Mouse (Mus musculus) heart, embryonic 16.5 days (tissue): ENCODE data around the gene Plpp3. TPM values are rescaled to one million over a fixed set of nuclear protein-coding genes. Genes with fewer than 3 reads are reported as not detected.
A peak's percentile ranks its signal among the peaks of the same experiment; 100 is the strongest.

ENCODE experiments used
- ATAC-seq: fragments of 200-750 bp; cut with Nextera tagmentation; replicated peaks from 2 replicates; pipeline ENCODE4 v1.8.0; 2017; ENCODE audit warnings: moderate number of reproducible peaks; ENCODE audit not compliant: insufficient read depth, low FRiP score; ENCODE audit errors: extremely low read depth
- H3K27ac ChIP-seq: fragments of 300-500 bp; sonication (generic); 2 replicates; pipeline ENCODE4 v1.5.1; 2014; ENCODE audit warnings: mild to moderate bottlenecking, low read length, control low read depth, moderate library complexity
- H3K27me3 ChIP-seq: fragments of 300-500 bp; sonication (generic); 2 replicates; pipeline ENCODE4 v1.6.1; 2014; ENCODE audit warnings: low read length, mixed read lengths; ENCODE audit not compliant: control insufficient read depth, insufficient read depth
- H3K36me3 ChIP-seq: fragments of 300-500 bp; sonication (generic); 2 replicates; pipeline ENCODE4 v1.6.1; 2014; ENCODE audit not compliant: control insufficient read depth, insufficient read depth
- H3K4me1 ChIP-seq: fragments of 300-500 bp; sonication (generic); 2 replicates; pipeline ENCODE4 v1.6.1; 2014; ENCODE audit warnings: low read length, mixed read lengths; ENCODE audit not compliant: control insufficient read depth, insufficient read depth
- H3K4me2 ChIP-seq: fragments of 300-500 bp; sonication (generic); 2 replicates; pipeline ENCODE4 v1.6.1; 2014; ENCODE audit warnings: low read depth, mild to moderate bottlenecking, control low read depth, low read length
- H3K4me3 ChIP-seq: fragments of 300-500 bp; sonication (generic); 2 replicates; pipeline ENCODE4 v1.5.1; 2014; ENCODE audit warnings: mild to moderate bottlenecking, control low read depth, low read length
- H3K9ac ChIP-seq: fragments of 300-500 bp; sonication (generic); 2 replicates; pipeline ENCODE4 v1.6.1; 2014; ENCODE audit warnings: low read length, control low read depth
- H3K9me3 ChIP-seq: fragments of 300-500 bp; sonication (generic); replicated peaks from 2 replicates; pipeline ENCODE4 v1.6.1; 2016; ENCODE audit warnings: low read length; ENCODE audit not compliant: control insufficient read depth
- WGBS: fragments of 180-500 bp; shearing (Covaris S2); extraction: QIAGEN DNeasy Blood & Tissue Kit; methylation state at CpG from one replicate; pipeline ENCODE4 v1.1.7; 2014; 5-methylcytosine and 5-hydroxymethylcytosine counted together
- polyA plus RNA-seq: library from polyadenylated mRNA; unstranded; fragments of >200 nt; fragmentation: Nextera tagmentation; extraction: Ambion mirVana; gene quantifications from 2 replicates; pipeline ENCODE4 v1.2.1, GENCODE M21; 2015

Plpp3 gene
- polyA plus RNA-seq, 1 experiment from 2014 or later: 40.8 TPM

DNA sequence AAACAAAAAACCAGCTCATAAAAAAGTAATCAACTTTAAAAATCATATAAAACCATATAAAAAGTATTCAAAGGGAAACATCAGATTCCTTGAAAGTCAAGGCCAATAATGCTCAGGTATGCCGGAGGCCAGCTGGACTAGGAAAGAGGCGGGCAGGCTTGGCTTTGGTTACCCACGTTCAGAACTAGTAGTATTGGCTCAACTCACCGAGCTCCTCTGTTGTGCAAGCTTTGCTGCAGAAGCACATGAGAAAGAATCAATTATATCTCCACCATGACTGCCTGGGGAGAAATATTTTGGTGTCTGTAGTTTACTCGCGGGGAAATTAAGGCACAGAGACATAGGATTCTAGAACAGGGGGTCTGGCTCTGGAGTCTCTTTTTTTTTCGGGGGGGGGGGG, 866 bp upstream of the Plpp3 start:
- Histone ChIP-seq H3K4me2 (no peak overlapping the region), H3K27me3 (no peaks in the 10 kb centered on the region), H3K27ac (no peak overlapping the region), H3K9ac (no peak overlapping the region), H3K9me3 (no peaks in the 10 kb centered on the region), H3K36me3 (0 out of 2 replicates have a peak, but pooled peaks cover 3% of the 10 kb centered on the region), H3K4me1 (peaks cover 11% of the 10 kb centered on the region; the same call in 1 of the 2 replicates), H3K4me3 (no peak overlapping the region)
- 77% methylated on average over 7 of the region's 7 CpGs for WGBS
- no peak for ATAC-seq

DNA sequence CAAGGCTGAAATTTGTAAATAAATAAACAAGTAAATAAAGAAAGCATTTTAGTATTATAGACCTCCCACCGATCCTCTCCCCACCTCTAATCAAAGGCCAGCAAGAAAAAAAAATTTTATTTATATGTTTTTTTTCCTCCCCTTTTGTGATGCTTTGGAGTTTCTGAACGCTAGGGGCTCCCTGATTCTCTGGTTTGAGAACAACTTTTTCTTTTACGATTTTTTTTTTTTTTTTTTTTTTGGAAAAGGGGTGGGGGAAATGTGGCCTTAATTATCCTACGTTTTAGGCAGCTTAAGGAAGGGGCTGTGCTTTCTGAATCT, 232 bp upstream of the Plpp3 start:
- WGBS: 1% methylated on average over 4 of the region's 4 CpGs
- H3K9me3 ChIP-seq: no peaks in the 10 kb centered on the region
- ATAC-seq: no peak
- H3K9ac ChIP-seq: peak overlapping the region; percentile 89
- H3K4me1 ChIP-seq: peaks cover 11% of the 10 kb centered on the region; the same call in 1 of the 2 replicates
- H3K4me2 ChIP-seq: peak overlapping the region; percentile 83
- peaks cover 8% of the 10 kb centered on the region for H3K36me3 ChIP-seq
- H3K27ac ChIP-seq: peak overlapping the region; percentile 89
- H3K27me3 ChIP-seq: no peaks in the 10 kb centered on the region
- H3K4me3 ChIP-seq: peak overlapping the region; percentile 81

GRCm38 (mm10) chr4:105158169-105158555, 1.0 kb downstream of the Plpp3 start:
- peak overlapping the region; percentile 83 for H3K4me2 ChIP-seq
- no peaks in the 10 kb centered on the region for H3K9me3 ChIP-seq
- H3K4me1 ChIP-seq: peaks cover 11% of the 10 kb centered on the region; the same call in 1 of the 2 replicates
- peak overlapping the region; percentile 89 for H3K27ac ChIP-seq
- under 1% methylated on average over 26 of the region's 26 CpGs for WGBS
- H3K9ac ChIP-seq: peak overlapping the region; percentile 89
- ATAC-seq: peak; percentile 72
- H3K36me3 ChIP-seq: peaks cover 10% of the 10 kb centered on the region
- H3K4me3 ChIP-seq: peak overlapping the region; percentile 81
- H3K27me3 ChIP-seq: no peaks in the 10 kb centered on the region

DNA sequence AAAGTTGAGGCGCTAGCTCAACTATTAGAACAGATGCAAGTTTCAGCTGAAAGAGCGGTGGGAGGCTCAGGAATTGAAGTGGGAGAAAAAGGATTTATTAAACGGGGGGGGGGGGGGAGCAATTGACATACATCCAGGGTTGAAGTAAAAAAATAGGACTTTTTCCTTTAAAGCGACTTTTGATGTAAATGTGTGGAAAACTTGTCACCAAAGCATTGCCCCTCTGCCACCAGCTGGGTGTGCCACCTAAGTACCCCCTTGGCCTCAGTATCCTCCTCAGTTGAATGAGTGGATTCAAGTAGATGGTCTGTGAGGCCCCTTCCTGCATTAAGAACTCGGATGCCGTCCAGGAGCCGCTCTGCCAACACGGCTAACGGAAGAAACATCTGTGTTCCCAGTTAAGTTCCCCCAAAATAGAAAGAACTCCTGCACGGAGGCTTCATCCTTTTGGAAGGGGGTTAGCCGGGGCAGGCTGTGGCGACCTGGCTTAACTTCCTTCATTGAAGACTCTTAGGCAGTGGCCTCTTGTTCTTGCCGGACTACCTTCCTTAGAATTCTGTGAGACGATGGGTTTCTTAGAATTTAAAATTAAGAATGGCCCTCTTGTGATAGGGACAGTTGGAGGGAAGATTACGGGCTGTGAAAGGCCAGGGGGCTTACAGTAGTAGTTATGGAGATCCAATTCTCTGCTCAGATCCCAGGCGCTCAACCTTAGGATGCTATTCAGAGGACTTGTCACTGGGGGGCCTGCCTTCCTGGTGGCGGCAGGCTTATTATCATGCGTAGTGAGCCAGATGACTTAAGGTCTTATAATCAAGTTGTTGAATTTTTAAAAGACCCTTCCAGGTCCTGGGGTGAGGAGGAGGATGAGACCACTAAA, 1.7 kb downstream of the Plpp3 start:
- peak overlapping the region; percentile 89 for H3K9ac ChIP-seq
- no peaks in the 10 kb centered on the region for H3K27me3 ChIP-seq
- H3K4me2 ChIP-seq: peak overlapping the region; percentile 83
- peaks cover 11% of the 10 kb centered on the region; the same call in 1 of the 2 replicates for H3K4me1 ChIP-seq
- no peaks in the 10 kb centered on the region for H3K9me3 ChIP-seq
- H3K36me3 ChIP-seq: peaks cover 10% of the 10 kb centered on the region
- ATAC-seq: no peak
- H3K4me3 ChIP-seq: peak overlapping the region; percentile 81
- 6% methylated on average over 18 of the region's 18 CpGs for WGBS
- H3K27ac ChIP-seq: peak overlapping the region; percentile 89

- peaks cover 10% of the 10 kb centered on the region for H3K36me3 ChIP-seq
- H3K4me1 ChIP-seq: peaks cover 11% of the 10 kb centered on the region; the same call in 1 of the 2 replicates
- H3K27me3 ChIP-seq: no peaks in the 10 kb centered on the region
- H3K9ac ChIP-seq: peak overlapping the region; percentile 89
- no peak for ATAC-seq
- no peak overlapping the region; the same call in 1 of the 2 replicates for H3K27ac ChIP-seq
- H3K4me2 ChIP-seq: peak overlapping the region; percentile 83
- 30% methylated on average over 6 of the region's 6 CpGs for WGBS
- peak overlapping the region; percentile 81 for H3K4me3 ChIP-seq
- H3K9me3 ChIP-seq: no peaks in the 10 kb centered on the region
Observed at GRCm38 (mm10) chr4:105159531-105159870, 2.4 kb downstream of the Plpp3 start.

DNA sequence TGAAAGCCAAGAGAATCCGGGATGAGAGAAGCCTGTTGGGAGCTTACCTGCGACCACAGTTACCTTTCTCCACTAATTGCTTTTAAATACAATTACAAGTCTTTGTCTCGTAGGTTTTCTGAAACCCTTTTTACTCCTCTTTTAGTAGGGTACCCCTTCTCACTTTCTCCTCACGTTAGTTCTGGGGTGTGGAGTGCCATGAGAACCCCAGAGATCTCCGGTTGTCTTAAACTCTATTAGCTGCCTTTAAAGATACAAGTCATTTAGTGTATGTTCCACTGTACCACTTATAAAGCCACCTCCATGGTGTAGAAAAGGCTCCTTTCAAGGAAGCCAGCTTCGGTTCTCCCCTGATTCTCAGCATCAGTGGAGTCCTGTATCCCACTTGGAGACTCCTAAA, 3.3 kb downstream of the Plpp3 start:
- Histone ChIP-seq H3K9me3 (no peaks in the 10 kb centered on the region), H3K27ac (no peak overlapping the region), H3K27me3 (no peaks in the 10 kb centered on the region), H3K4me3 (no peak overlapping the region), H3K4me2 (peak overlapping the region; percentile 1), H3K4me1 (peaks cover 11% of the 10 kb centered on the region; the same call in 1 of the 2 replicates), H3K9ac (no peak overlapping the region), H3K36me3 (peaks cover 10% of the 10 kb centered on the region)
- no peak for ATAC-seq
- WGBS: 87% methylated on average over 6 of the region's 6 CpGs

DNA sequence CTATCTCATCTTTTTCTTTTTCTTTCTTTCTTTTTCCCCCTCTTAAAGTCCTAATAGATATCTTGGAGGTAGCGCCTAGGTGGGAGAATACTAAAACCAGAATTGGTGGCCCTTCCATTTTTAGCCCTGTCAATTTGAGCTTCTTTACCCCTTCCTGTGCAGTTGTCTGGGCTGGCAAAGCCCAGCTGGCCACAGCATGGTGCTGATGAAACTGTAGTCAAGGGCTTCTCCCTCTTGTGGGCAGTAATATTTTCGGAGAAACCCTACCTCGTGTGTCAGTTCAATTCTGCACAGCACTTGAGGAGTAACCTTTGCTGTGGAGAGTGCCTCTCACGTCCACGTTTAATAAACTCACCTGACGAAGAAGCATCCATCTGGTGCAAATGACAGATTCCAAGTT, 4.9 kb downstream of the Plpp3 start:
- no peaks in the 10 kb centered on the region for H3K27me3 ChIP-seq
- H3K36me3 ChIP-seq: peaks cover 10% of the 10 kb centered on the region
- H3K9me3 ChIP-seq: no peaks in the 10 kb centered on the region
- H3K27ac ChIP-seq: no peak overlapping the region
- no peak overlapping the region for H3K9ac ChIP-seq
- WGBS: 73% methylated on average over 6 of the region's 6 CpGs
- no peak overlapping the region for H3K4me2 ChIP-seq
- ATAC-seq: no peak
- no peak overlapping the region for H3K4me3 ChIP-seq
- H3K4me1 ChIP-seq: peaks cover 11% of the 10 kb centered on the region; the same call in 1 of the 2 replicates

DNA sequence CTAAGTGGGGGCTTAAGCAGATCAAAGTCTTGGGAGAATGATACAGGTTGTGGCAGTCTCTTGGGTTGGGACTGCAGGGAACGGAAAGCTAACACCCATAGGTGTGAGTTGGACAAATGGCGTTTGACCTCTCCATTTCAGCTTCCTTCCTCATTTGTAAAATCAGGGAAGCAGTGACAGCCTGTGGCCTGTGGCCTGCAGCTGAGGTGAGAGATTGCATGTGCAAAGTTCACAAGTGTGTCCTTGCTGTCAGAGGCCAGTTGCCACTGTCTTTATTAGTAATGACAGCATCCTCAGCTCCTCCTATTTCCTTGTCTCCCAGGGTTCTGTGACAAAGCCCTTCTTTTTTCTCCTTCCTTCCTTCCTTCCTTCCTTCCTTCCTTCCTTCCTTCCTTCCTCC, 5.5 kb downstream of the Plpp3 start:
- Histone ChIP-seq H3K4me3 (no peak overlapping the region), H3K4me1 (peaks cover 11% of the 10 kb centered on the region; the same call in 1 of the 2 replicates), H3K9me3 (no peaks in the 10 kb centered on the region), H3K4me2 (no peak overlapping the region), H3K27me3 (no peaks in the 10 kb centered on the region), H3K27ac (no peak overlapping the region), H3K36me3 (peaks cover 10% of the 10 kb centered on the region), H3K9ac (no peak overlapping the region)
- 66% methylated on average over 2 of the region's 2 CpGs for WGBS
- no peak for ATAC-seq

DNA sequence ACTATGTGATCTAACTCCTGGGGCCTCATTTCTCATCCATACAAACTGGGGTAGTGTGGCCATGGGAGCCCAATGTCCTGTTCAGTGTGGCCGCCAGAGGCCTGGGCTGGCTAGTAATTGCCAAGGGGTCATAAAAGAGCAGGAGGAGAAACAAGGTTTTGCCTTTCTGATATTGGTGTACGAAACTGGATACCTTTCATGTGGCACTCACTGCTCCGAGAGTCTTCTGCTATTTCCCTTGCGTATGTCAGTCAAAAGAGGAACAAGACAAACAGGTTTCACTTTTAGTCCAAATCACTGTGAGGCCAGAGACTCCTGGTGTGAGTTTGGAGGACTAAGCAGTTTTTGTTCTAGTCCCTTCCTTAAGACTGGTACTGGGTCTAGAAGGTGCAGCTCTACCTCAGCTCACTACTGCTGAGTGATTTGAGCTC, 6.8 kb downstream of the Plpp3 start:
- Histone ChIP-seq H3K9me3 (no peaks in the 10 kb centered on the region), H3K4me3 (no peak overlapping the region), H3K27ac (no peak overlapping the region), H3K9ac (no peak overlapping the region), H3K4me1 (peaks cover 6% of the 10 kb centered on the region; the same call in 1 of the 2 replicates), H3K27me3 (no peaks in the 10 kb centered on the region), H3K4me2 (no peak overlapping the region), H3K36me3 (peaks cover 10% of the 10 kb centered on the region)
- ATAC-seq: no peak
- WGBS: 84% methylated on average over 4 of the region's 4 CpGs
